Mouse (Mus musculus) 3134 (cell line): ENCODE results near the gene Sparc.

Experiments
- DNase-seq: peaks from one replicate; pipeline ENCODE4 v3.0.0-alpha.2; 2011; ENCODE audit warnings: low spot score; ENCODE audit not compliant: insufficient read length; ENCODE audit errors: extremely low read depth

Gene Sparc

DNA sequence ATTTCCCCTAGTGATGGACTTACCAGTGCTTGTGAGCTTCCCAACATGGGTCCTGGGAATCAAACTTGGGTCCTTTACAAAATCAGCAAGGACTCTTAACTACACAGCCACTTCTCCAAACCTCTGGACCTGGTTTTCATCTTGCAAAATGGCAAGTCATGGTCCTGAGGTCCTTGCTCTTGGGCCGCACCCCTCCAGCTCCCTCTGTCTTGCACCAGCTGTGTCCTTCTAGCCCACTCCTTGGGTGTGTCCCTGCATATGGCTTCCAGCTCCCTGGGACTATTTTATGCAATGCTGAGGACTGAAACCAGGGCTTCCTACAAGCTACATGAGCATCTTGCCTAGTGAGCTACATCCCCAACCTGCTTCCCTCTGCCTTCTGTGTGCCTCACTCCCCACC is at the start of gene Sparc:
Sparc (minus strand) TSS at position 206 of the 400 bp plus-strand sequence.
- no peak for DNase-seq

DNA sequence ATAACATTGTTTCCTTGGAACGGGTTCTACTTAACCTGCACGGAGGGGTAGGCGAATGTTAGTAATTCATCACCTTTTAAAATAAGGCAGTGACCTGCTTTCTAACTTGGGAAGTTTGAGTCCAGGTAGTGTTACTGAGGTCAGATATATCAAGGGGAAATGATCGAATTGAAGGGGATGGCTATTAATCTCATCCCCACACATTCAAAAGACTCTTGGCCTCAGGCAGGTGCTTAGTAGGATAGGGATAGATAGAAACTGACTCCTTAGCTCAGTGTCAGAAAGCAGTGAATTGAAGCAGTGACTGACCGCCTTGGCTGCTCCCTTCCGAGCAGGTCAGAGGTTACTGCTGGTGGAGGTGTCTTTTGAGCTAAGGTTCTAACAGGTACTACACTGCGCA is 48.5 kb upstream of the Sparc start:
- no peak for DNase-seq

DNA sequence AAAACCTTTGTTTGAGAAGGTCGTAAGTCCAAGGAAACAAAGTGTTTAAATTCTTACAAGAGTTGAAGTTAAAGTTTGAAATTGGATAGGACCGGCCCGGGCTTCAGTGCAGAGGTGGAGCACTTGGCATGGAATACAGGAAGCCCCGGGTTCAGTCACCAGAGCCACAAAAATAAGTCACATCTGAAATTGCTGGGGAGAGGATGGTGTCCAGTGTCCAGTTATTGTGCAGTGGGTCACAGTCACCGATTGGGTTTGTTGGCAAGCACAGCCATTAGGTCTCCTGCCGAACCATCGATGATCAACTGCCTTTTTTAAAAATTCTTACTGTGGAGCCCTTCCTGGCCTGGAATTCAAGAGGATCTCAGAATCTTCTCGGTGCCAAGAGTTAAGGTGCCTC is 47.8 kb upstream of the Sparc start:
- no peak for DNase-seq

DNA sequence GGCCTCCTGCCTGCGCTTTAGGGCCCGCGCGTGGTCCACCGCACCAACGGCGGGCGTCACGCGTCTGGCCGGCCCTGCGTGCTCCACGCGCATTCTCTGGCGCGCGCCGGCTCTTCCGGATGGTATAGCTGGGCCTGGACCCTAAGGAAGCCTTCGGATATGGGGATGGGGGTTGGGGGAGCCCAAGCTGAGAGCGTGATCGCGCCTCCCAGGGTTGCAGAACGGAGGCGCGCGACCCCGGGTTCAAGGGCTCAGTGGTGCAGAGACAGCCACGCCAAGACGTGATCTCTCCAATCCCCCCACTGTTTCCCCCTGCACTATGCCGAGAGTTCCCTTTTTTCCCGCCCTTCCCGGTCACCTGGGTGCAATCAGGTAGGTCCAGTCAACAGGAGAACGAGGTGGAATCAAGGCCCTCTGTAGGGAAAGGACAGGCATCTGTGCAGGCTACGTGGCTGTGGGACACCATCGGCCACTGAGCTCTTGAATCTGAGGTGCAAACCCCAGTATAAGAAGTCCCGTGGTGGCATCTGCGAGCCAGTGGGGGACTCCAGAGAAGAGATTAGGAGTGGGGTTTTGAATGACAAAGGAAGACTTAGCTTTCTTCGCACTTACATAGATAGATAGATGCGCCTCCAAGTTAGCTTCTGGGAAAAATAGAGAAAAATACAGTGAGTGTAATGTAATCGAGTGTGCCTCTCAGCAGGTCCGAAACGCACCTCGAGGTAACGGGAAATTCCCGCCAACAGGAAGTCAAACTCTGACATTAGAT is 47.1 kb upstream of the Sparc start:
- no peak for DNase-seq

DNA sequence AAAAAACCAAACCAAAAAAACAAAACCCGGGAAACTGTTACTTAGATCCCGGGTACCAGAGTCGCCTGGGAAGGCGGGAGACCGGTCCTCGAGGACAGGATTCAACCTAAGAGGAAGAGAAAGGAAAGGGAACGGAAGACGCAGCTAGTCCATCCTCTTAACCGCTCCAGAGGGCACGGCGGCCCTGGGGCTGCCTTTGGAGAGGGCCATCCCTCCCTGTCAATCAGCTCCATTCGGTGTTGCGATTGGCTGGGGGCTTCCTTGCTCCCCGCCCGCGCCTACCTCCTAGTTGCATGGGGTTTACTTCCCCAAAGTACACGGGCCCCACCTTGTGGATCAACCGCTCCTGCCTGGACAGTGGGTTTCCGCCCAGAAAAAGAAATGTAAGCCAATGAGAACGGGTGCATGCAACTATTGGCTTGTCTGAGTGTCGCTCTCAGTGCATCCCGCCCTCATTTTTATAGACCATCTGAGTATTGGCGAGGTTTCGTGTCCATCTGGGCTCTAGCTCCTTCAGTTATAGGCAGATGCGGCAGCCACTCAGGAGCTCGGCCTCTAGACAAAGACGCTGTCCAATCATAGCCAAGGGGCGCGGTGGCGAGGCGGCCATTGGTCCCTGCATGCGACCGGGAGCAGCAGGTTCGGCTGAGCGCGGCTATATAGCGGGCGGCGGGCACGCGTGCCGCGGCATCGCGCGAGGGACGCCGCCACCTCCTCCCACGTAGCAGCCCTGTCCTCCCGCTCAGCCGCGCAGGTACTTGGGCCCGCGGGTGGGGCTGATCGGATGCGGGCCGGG is 46.3 kb upstream of the Sparc start, which contains the start of gene G3bp1:
G3bp1 (plus strand) TSS at position 638 of the 796 bp plus-strand sequence.
- DNase-seq, result peak; percentile 99

DNA sequence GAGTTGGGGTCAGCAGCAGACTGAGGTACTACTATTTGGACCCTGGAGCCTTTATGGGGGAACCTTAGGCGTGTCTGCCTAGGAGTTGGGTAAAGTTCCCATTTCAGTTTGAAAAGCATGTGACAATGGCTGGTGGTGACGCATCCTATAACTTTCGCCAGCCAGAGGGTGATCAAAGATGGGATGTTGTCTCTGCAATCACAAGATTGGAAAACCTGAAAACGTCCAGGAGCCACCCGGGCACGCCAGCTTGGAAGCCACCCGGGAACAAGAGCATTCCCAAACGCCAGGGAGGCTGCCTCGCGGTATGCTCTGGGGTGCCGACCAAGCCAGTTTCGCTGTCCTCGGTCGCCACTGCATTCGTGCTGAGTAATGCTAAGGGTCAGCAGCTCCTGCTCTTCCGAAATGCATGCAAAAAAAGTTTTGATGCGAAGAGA is 45.6 kb upstream of the Sparc start:
- DNase-seq, result no peak

DNA sequence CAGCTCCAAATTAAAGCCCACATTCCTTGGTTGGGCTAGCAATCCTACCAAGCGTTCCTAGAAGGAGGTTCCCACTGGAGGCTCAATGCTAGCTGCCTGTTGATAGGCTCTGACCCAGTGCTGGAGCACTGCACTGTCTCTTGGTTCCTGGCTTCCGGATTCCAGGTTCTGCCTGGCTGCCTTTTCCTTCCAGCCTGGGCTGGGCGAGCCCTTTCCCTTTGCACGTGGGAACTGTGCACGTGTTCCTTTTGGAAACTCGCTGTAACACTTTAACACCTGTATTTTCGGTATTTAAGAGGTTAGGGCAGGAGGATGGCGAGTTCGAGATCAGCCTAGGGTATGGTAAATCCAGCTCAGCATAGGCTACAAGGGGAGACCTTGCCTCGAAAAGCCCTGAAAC is 45.0 kb upstream of the Sparc start:
- peak; percentile 58 for DNase-seq

DNA sequence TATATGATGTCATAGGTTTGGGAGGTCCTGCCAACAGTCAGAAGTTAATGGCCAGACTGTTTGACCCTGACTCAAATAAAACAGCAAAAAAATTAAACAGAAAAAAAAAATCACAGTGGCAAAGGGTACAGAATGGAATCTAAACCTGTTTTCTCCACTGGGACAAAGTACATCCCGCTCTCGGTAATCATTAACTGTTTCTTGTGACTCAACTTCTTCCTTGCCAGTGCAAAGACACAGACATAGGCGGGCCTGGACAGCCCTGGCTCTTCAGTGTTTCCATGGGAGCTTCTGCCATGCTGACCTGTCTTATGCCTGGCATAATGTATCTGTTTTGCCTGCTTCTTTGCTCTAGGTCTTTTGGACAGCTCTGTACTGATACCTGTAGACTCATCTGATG is 42.2 kb upstream of the Sparc start:
- no peak for DNase-seq

DNA sequence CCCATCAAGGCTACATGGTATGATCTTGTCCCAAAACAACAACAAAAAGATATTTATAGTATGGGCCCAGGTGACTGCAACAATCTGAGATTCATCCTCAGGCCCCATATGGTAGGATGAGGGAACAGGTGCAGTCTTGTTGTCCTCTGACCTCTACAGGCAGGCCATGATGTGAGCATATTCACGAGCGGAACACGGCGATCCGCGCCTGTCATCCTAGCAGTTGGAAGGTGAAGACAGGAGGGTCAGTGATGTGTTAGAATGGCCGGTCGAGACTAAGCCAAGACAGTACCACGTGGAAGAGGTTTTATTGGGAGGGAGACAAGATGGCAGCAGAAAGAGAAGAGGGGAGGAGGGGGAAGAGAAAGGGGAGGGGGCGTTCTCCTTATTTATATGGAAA is 41.7 kb upstream of the Sparc start:
- DNase-seq, result no peak

DNA sequence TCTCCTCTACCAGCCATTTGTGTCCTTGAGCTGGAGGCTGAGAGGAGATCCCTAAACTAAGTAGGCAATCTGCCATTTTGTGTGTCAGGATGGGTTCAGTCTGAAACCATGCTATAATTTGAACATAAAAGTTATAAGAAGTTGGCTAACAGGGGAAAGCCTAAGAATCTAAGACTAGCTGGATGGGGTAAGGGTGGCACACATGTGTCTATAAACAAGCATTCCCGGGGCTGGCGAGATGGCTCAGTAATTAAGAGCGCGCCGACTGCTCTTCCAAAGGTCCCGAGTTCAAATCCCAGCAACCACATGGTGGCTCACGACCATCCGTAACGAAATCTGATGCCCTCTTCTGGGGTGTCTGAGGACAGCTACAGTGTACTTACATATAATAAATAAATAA is 39.2 kb upstream of the Sparc start:
- no peak for DNase-seq

DNA sequence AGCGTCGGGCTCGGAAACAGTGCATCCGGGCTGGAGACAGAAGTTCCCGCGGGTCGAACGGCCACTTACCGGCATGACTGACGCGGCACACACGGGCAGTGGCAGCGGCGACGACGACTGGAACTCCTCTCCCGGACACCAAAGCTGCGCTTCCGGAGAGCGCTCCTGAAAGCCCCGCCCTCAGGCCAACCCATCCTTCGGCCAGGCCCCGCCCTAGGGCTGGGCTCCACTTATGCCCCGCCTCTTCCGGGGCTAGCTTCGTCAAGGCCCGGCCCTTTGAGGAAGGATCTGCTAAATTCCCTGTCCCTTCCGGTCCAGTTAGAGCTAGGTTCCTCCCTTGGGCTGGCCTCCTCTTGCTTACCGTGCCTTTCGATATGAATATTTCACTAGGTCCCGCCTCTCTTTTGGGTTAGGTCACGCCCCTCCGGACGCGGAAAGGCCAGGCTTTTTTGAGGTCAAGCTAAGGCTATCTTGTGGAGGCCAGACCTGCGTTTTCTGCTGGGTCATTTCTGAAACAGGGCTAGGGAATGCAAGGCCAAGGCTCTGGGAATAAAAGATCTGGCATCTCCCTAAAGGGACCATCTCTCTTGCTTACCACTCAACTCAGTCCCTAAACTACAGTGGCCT is 38.1 kb upstream of the Sparc start, which contains the start of gene Atox1:
Atox1 (minus strand) TSS at position 221 of the 627 bp plus-strand sequence.
- peak; percentile 99 for DNase-seq

DNA sequence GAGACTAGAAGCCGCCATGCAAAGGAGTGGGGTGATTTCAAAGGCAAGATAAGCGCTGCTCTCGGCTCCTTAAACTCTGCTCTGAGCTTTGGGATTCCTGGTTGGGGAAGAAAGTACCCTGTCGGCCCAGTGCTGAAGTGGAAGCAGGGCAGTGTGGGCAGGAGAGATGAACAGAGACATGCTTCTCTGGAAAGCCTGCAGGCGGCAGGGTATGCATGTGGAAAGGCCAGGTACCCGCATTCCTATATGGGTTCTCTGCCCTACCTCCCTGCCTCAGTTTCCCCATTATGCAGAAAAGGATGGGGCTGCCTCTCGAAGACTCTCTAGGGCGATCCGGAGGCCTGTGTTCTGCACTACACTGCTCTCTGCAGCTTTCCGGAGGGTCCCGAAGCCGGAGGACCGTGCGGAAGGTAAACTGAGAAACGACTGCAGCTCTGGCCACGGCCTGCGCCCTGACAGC is 37.6 kb upstream of the Sparc start:
- DNase-seq, result no peak

DNA sequence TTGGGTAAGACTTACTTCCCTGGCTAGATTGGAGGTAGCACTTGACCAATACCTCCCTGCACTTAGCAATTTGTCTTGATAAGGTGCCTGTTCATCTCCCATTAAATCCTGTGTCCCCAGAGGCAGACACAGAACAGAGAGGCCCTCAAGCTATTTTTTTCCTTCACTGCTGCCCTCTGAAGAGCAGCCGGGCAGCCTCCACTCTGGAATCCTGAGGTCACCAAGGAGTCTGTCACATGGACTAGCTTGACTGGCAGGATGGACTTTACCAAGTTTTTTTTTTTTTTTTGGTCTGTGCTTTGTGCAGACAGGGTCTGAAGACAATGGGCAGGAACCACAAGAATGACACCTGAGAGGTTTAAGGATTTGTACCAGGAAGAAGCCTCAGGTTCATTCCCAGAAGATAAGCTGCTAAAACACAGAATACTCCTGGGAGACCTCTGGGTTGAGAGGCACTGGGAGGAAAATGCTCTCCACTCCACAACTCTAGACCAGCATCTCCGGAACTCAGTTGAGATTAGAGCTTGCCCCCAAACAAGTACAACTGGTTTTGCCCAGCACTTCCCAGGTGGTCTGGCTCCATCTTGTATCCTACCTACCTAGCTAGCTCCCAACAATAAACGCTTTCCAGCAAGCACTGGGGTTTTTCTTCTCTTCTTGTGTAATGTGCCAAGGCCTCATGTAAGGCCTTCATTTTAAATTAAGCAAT is 37.0 kb upstream of the Sparc start:
- DNase-seq, result no peak

DNA sequence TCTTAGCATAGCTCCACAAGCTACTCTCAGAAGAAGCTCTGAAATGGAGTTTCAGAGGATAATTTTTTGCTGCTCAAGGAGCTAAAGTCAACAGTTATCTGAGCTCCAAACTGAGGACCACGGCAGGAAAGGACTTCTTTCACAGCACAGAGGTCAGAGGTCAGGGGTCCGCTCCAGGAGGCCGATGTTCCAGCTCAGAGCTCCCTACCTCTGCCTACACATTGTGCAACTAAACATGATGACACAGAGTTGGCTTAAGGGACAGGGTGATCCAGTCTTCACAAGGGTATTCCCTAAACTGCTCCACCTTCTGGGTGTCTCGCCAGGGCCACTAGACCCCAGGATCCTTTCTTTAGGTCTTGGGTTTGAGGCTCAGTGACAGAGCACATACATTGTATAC is 35.5 kb upstream of the Sparc start:
- DNase-seq, result no peak

DNA sequence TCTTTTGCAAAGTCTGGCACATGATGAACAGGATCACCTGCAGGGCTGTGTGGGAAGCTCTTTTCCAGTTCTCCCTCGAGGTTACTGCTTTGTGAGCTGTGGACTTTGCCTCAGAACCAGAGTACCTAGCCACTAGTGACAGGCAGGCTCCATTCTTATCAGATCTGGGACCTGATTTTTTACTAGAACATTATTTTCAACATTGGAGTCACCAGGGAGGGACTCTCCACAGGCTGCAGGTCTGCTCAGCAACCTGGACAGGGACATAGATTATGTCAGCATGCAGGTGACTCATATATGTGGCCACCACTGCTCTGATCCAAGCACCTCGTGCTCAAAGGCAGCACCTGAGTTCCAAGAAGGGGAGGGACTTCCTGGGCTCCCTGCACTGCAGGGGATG is 32.2 kb upstream of the Sparc start:
- DNase-seq, result no peak

DNA sequence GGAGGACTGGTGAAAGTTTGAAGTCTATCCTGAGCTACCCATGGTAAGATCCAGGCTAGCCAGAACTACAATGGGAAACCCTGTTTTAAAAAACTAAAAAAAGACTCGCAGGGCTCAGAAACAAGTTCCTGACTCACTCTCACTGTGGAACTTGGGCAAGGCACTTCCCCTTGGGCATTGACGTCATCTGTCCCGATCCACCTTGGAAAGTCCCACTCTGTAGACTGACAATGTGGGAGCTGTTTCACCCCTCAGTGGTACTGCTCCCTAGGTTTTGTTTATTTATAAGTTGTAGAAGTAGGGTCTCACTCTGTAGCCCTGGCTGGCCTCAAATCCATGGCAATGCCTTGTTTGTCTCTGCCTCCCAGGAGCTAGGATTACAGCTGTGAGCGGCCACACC is 30.7 kb upstream of the Sparc start:
- DNase-seq, result peak; percentile 60

DNA sequence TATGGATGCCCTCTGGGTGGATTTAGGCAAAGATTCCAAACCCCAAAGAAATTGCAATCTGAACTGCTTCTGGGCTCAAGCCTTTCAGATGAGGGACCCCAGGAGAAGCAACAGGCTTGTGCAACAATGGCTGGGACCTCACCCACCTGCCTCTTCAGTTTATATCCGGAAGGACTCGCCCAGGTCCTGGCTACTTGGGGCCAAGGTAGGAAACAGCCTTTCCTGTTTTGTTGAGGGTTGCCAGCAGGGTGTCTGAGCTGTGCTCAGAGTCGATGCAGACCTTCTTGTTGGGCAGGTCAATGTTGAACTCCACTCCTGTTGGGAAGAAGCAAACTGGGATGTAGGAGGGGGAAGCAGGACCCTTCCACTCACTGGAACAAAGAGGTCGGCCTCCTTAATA is 27.3 kb upstream of the Sparc start:
- no peak for DNase-seq

DNA sequence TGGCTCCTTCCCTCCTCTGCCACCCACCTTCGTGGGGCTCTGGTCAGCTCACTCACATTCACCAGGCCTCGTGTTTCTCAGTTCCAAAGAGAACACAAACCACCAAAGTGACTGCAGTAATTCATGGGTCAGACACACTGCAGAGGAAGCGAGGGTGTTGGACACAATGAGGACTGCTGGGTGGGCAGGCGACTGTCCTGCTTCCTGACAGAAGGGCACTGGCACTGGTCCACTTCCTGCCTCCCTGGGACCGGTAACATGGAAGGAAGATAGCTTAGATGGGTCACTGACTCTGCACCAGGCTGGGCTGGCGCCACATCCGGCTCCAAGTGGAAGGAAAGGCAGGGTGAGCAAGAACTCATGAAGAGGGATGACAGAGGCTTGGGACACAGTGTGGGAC is 26.5 kb upstream of the Sparc start:
- DNase-seq, result no peak

DNA sequence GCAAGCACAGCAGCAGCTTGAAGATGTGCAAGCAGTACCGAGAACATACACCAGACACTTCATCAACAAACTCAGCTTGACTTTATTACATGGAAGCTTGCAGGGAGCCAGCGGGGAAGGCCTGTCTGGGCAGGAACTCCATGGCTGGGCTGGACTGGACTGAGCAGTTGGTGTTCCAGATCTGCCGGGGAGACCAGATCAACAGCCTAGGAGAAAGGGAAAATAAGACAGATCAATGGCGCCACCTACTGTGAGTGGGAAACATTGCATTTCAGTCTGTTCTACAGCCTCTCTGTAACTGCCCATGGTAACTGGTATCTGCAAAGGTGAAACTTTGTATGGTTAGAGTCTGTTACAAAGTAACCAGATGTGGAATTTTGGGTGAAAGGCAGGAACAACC is 23.6 kb upstream of the Sparc start:
- peak; percentile 61 for DNase-seq

DNA sequence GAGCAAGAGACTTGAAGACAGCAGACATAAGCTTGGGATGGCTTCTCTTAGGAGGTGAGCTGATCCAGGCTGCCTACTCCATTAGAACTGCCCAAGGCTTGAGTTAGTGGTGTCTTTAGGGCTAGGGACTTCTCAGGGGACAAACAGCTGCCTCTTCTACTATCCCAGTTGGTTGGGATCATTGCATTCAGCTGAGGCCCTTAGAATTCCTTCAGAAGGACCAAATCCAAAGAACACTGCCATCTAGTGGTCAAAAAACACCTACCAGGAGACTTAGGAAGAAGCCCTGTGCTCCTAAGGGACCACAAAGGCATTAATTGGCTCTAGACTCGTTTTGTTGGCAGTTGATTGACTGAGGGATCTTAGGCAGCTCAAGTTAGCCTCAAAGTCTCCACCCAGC is 21.8 kb upstream of the Sparc start:
- DNase-seq, result peak; percentile 56

DNA sequence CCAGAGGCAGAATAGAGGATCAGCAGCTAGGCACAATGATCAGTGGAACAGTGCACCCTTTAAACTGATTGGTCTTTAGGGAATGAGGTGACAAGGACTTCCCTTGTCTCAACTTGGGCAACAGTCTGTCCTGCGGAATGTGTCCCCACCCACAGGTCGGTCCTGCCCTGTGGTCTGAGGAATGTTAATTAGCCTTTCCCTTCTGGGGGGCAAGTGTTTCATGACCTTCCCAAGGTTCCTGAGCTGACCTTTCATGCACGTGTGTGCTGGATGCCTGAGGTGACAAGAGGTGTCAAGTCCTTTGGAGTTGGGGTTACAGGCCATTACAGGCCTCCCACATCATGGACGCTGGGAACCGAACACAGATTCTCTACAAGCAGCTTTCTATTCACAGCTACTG is 16.7 kb upstream of the Sparc start:
- no peak for DNase-seq
